Mouse (Mus musculus) gastrocnemius, postnatal 25 days (tissue): ENCODE data around the gene Ccdc172. TPM values are rescaled to one million over a fixed set of nuclear protein-coding genes. Genes with fewer than 3 reads are reported as not detected.

Experiments used
- DNase-seq: peaks from one replicate; pipeline ENCODE4 v3.0.0; 2022
- long read RNA-seq, 2 experiments: library from polyadenylated mRNA; stranded (forward); transcript quantifications; one replicate each; pipeline ENCODE4 v2.0.0; 2021
- total RNA-seq, 2 experiments: library from RNA; stranded (reverse); gene quantifications; 1 replicate in 1 of 2; 2 replicates in 1 of 2; pipeline ENCODE4 v1.2.3; 2021

The Ccdc172 gene
- total RNA-seq, result not detected
- long read RNA-seq, experiment 1, result 0 reads
- long read RNA-seq, experiment 2, result 0 reads

DNA sequence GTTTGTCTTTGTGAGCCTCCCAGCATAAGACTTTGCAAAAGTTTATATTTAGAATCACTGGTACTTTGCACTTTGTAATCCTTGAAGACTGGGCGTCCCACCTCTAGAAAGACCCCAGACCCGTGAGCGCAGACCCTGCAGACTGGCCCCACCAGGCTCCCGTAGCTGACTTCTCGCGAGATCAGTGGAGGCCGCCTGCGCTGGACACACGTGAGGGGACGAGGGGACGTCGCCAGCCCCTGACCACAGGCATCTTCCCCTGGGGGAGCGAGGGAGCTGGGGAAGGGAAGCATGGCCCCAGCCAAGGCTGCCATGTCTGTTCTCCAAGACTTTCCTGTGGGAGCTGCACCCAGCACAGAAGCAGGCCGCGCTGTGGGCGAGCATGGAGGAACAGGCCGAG, at the start of gene Ccdc172:
TSS of gene Ccdc172 (plus strand) at position 176 of the 400 bp plus-strand sequence.
- DNase-seq, result no peak

GRCm38 (mm10) chr19:58463755-58464154, 48.0 kb upstream of the Ccdc172 start:
- DNase-seq, result no peak

- DNase-seq, result no peak
These were observed 43.5 kb upstream of the Ccdc172 start for GRCm38 (mm10) chr19:58468331-58468730.

- DNase-seq, result peak; percentile 55
These were observed 42.4 kb upstream of the Ccdc172 start for GRCm38 (mm10) chr19:58469421-58469820.

DNA sequence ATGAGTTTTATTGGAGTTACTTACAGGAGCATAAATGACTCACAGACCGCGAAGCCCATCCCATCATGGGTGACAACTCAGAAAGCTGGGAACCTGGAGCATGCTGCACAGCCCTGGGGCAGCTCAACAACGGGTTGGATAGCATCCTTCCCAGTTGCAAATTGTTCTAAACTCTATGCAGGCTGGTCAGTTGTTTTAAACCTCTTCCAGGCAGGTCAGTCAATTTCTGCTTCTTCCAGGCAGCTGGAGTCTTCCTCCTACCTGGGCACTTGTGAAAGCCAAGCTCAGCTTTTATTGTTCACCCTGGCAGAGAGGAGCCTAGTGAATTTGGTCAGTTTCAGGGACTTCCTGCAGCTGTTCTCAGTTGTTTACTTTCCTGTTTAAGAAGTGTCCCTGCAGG, 37.5 kb upstream of the Ccdc172 start:
- no peak for DNase-seq

- DNase-seq, result no peak
These were observed 29.3 kb upstream of the Ccdc172 start for GRCm38 (mm10) chr19:58482373-58482977.

DNA sequence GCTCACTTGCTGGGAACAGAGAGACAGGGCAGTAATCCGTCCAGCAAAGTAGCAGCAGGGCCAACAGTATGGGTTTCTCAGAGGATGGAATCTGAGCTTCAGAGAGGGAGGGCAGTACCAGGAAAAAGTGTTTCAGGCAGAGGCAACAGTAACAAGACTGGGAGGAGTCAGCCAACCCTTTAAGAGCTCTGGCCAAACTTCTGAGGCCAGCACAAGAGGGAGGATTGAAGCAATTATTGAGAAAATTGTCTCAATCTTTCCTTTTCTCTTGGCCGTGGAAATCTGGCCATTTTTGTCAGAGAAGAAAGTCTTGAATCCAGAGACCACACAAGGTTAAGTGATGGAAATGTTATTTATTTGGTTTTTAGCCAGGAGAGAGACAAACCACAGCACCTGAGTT, 25.1 kb upstream of the Ccdc172 start:
- no peak for DNase-seq

DNA sequence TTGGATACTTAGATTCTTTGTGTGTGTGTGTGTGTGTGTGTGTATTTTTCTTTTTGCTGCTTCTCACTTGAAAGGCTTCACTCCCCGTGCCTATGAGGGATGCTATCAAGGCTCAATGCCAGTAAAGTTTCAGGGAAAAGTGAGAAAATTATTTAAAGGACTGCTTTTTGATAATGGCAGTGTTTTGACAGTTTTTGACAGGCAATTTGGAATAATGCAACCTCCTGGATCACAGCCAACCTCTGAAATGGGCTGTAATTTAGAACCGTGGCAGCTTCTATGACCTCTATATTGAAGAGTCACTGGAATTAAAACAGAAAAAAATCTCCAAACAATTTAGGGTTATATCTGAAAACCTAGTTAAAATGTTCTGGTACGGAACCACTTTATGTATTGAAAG, 14.7 kb upstream of the Ccdc172 start:
- no peak for DNase-seq

DNA sequence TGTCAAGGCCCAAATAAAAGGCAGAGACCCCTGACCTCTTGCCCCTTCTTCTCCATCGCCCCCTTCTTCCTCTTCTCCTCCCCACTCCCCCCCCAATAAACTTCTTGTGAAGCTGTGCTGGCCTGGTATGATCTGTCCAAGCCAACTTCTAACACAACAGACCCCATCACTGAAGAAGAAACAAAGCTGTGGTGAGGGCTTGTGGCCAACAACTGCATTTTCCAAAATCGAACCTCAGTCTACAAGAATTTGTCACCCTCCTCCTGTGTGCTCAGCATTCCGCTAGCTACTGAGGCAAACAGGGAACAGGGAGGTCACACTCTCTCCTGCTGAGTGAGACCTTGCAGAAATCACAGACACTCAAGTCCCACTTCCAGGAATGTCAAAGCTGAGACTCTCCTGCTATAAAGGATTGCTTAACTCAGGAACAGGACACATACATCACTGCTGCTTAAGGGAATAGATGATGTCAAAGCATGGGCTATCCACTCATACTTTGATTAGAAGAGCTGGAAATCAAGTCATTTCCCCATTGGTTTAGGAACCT, 12.3 kb upstream of the Ccdc172 start:
- DNase-seq, result no peak

GRCm38 (mm10) chr19:58500049-58500448, 11.7 kb upstream of the Ccdc172 start:
- DNase-seq, result no peak

DNA sequence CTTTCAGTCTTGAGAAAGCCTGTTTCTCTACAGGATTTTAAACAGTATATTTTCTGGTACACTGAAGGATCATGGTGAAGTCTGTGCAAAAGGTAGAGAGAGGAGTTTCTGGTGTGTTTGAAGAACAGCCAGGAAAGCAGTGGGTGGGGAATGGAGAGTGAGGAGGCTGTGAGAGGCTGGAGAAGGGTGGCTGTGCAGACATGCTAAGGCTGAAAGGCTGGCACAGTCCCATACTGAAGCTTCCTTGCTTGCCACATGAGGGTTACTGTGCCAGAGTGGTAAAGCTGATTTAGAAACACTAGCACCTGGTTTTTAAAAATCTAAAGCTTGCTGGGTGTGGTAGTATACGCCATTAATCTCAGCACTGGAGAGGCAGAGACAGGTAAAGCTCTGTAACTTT, 9.9 kb downstream of the Ccdc172 start:
- DNase-seq, result no peak

DNA sequence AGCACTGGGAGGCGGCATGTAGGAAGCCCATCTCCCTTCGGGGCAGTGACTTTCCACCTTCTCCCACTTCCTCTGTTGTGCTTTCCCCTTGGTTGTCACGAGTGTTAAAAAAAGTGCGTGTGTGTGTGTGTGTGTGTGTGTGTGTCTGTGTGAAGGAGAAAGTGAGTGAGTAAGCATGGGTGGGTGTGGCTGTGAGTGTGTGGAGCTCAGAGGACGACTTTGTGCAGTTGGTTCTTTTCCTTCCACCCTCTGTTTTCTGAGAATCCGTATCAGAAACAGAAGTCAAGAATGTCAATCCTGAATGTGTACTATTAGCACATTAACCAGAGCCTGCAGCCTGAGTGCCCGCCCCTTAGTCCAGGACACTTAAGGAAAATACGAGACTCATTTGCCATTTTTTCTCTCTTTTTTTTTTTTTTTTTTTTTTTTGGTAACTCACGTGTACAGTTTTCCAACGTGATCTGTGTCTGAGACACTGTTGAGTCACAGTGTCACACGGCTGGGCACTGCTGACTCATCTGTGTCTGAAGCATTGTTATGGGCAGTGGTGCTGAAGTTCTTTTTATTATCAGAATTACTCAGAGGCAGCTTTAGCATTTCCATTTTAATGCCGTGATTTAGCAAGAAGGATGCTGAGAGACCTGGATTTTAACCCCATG, 12.1 kb downstream of the Ccdc172 start:
- DNase-seq, result no peak

GRCm38 (mm10) chr19:58525457-58526239, 13.9 kb downstream of the Ccdc172 start:
- no peak for DNase-seq

DNA sequence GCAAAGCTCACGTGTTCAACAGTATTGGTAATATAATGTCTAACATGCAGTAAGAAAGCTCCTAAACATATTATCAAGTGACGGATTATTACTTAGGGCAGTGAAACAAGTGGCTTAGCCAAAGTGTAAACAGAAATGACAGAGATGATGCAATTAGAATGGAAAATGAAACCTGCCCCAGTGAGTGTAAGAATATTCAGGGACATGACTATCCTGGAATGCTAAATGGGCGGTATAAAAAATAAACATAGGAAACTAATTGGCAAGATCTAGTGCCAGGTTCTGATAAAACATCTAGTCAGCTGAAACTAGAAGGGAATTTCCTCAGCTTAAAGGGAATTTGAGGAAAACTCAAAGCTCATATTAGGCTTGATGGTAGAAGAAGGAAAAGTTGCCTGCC, 21.3 kb downstream of the Ccdc172 start:
- no peak for DNase-seq

GRCm38 (mm10) chr19:58536691-58537090, 24.9 kb downstream of the Ccdc172 start:
- no peak for DNase-seq

GRCm38 (mm10) chr19:58540396-58540795, 28.6 kb downstream of the Ccdc172 start:
- no peak for DNase-seq

DNA sequence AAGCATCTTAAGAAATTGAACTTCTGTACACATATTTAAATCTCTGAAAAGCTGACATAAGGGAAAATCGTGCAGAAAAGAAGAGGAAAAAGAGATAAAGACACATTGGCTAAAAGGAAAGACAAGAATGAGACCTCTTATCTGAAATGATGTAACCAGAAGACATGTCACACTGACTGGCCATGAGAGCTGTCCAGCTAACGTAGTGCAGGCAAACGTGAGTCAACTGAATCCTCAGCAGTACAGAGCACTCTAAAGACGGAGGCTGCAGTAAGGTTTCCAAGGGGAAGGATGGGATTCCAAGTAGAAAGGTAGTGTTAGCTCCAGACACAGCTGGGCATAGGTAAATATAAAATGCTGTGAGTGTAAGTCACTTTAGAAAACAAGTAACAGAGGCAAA, 36.6 kb downstream of the Ccdc172 start:
- DNase-seq, result no peak

DNA sequence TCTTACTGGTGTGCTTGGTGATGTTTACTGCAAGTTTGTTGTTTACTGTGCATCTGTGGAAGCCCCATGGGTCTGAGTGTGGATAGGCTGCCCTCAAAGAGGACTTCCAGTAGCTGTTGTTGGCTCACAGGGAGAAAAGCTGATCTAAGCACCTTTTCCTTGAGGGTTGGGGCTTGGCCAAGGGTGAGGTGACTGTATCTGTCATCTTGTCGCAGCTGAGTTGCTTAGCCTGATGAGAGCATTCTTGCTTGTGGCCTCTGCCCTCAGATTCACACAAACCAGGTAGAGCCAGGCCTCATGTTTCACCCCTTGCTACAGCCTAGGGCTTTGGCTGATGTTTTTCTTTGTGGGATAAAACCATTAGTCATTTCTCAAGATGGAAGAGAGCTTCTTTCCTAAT, 38.7 kb downstream of the Ccdc172 start:
- no peak for DNase-seq

DNA sequence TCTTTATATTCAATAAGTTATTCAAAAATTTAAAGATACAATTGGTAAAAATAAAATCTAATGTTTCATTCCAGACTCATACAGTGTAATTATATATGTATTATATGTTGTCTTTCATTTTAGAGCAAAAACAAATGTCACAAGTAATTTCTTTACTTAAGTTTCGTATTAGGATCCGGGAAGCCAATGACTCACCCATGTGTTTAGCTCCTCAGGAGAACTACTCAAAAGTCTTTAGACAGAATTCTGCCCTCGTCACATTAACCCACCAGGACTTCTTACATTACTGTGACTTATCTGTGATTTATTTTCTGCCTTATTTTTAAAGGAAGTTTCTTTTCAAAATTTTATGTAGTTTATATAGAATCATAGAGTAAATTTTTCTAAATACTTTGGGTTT, 39.1 kb downstream of the Ccdc172 start:
- no peak for DNase-seq

DNA sequence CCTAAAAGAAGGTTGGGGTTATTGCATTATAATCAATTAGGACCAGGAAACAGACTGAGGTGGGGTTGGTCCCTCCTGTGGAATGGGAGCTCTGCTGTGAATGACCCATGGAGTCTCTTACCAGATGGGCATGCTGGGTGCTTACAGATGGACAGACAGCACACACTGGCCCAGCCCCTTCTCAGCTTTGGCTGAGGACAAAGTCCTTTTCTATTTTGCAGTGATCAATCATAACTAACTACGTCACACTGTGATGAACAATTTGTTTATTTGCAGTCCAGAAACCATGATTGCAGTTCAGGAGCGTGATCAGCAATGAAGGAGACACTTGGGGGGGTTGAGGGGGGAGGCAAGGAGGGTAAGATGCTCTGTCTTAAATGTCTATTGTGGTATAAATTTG, 43.2 kb downstream of the Ccdc172 start:
- no peak for DNase-seq

DNA sequence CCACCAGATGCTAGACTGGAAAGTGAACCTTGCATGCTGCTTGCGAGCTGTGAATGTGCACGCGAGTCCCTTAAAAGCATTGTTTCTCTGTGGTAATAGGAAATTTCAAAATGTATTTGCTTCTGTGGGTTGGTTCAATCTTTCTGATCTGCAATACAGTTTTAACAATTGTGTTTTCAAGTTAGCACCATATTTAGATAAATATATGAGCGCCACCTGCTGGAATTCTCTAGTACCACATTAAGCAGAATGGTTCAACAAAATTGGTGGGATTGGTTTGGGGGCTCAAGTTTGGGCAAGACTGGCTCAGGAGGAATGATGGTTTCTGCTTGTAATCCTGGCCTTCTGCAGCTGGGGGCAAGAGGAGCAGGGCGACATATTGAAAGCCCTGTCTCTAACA, 46.6 kb downstream of the Ccdc172 start:
- no peak for DNase-seq

- DNase-seq, result no peak
These were observed 50.6 kb downstream of the Ccdc172 start for GRCm38 (mm10) chr19:58562301-58562815.

DNA sequence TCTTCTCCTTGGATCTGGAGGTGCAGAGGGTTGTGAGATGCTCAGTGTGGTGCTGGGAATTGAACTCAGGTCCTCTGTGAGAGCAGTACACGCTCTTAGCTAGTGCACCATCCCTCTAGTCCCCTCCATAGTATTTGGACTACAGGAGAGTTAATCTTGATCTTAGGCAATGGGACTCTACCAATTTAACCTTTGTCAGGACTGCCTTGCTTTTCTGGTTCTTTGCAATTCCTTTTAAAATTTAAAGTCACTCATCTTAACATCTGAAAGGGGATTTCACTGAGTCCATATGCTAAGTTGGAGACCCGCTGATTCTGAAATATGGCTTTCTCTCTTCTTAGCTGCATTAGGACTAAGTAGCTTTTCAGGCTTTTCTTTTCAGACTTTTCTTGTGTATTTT, 59.8 kb downstream of the Ccdc172 start:
- no peak for DNase-seq
